Mouse (Mus musculus): ENCODE measurements at regions not wholly inside any gene's neighbourhood (a gene's known extent, or its start where the extent isn't known, plus 50 kb on each side); places are given as distances from the start of the nearest gene placed in this dataset.

DNA sequence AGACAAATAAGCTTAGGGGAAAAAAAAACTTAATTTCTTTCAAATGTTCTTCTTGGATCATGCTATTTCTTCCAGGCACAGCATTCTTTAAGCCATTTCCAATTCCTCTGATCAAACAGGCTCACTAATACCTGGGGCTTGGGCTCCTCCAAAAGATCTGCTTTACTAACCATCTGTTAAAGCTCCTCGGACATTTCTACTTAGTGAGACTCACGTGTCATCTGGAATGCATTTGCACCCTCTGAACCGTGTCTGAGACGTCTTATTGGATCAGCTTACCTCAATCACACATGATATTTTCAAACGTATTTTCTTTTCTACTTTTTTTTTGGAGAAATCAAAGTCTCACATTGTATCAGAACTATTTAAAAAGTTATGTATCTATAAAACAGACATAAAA lies 132.4 kb downstream of the Npr3 start:
- no peak for TF ChIP-seq GATA4 (IDR thresholded peaks at IDR 0.05; ENCODE audit: insufficient replicate concordance, low read length)

DNA sequence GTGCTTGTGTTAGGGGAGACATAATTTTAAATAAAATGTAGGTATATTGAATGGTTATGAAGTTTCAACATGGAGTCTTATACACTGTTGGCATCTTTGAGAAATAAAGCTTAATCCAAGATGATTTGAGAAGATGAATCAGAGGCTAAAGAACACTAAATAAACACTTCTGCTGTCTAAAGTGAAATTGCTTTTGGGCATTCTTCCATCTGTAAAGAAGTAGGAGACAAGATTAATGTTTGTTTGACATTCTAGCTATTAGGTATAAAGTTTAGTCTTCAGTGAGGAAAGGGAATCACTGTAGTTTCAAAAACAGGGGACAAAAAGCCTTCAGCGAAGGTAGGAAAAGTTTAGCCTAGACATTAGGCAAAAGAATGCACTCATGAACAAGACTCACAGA lies 136.5 kb downstream of the Npr3 start:
- no peak for TF ChIP-seq GATA4 (IDR thresholded peaks at IDR 0.05; ENCODE audit: insufficient replicate concordance, low read length)

DNA sequence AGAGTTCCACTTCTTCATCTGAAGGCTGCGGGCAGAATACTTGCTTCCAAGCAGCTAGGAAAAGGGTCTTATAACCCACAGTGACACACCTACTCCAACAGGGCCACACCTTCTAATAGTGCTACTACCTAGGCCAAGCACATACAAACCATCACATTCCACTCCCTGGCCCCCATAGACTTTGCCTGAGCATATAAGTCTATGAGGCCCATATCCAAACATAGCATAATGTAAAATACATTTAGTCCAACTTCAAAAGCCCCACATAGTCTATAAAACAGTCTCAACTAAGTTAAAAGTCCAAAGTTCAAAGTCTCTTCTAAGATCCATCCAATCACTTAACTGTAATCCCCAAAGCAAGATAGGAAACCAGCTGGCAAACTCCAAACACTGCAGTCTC lies 149.1 kb downstream of the Npr3 start:
- no peak for TF ChIP-seq GATA4 (IDR thresholded peaks at IDR 0.05; ENCODE audit: insufficient replicate concordance, low read length)

DNA sequence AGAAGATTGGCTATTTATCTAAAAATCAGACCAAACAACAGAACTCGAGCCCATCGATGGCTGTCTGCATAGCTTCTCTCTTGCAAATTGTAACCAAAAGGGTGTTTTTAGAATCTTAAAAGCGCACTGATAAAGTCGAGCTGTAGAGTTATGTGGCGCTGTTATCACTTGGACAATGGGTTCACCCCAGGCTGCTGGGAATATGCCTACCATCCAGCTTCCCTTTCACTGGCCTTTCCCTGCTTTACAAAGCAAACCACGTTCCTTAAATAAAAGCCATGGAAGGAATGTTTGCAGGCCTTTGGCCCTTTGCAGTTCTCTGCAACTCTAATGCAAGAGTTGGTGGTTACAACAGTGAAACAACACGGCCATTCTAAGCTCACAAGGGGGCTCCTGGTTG lies 150.3 kb downstream of the Npr3 start:
- TF ChIP-seq GATA4 (IDR thresholded peaks at IDR 0.05; ENCODE audit: insufficient replicate concordance, low read length) = no peak

DNA sequence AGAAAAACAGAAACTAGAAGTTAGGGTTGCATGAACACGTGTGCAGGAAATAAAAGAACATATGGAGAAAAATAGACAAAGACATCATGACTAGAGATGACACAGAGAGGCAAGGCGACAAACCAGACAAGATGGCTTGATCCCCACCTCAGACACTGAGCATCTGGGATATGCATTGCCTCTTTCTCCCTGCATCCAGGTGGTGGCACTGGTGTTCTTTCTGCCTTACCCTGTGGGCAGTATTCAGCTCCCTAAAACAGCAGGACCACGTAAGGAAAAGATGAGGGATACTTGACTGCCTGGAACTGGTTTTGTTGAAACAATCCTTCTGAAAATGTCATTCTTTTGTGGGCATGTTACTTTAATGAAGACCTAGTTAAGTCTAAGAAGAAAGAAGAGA lies 153.9 kb downstream of the Npr3 start:
- no peak for TF ChIP-seq GATA4 (IDR thresholded peaks at IDR 0.05; ENCODE audit: insufficient replicate concordance, low read length)

DNA sequence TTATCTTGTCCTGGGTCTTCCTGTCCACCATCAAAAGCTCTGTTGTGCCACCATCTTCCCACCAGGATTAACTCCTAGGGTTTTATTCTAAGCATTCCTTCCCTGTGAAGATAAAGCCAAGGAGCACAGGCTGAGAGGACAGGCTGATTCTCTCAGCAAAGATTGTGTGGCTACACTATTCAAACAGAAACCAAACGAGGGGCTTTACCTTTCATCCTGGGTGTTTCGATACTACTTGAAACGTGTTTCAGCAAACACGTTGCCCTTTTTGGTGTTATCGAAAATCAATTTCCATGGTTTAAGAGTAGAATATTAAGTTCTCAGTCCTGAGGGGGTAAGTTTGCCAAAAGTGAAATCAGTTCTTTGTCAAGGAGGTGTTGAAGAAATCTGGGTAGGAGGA lies 156.2 kb downstream of the Npr3 start:
- no peak for TF ChIP-seq GATA4 (IDR thresholded peaks at IDR 0.05; ENCODE audit: insufficient replicate concordance, low read length)

DNA sequence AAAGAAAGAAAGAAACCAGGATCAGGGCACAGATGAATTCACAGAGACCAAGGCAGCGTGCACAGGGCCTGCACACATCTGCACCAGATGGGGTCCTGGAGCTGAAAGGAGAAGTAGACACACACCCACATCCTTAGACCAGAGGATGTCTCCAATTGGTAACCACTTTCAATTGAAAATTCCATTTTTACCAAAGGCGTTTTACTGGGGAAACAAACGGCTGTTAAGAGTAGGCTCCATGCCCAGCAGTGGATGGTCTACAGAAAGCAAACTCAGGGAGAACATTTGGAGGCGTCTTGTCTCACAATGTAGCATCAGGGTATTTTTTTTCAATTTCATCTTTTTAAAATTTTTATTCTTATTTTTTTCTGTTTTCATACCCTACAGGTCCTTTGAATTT lies 157.6 kb downstream of the Npr3 start:
- no peak for TF ChIP-seq GATA4 (IDR thresholded peaks at IDR 0.05; ENCODE audit: insufficient replicate concordance, low read length)

DNA sequence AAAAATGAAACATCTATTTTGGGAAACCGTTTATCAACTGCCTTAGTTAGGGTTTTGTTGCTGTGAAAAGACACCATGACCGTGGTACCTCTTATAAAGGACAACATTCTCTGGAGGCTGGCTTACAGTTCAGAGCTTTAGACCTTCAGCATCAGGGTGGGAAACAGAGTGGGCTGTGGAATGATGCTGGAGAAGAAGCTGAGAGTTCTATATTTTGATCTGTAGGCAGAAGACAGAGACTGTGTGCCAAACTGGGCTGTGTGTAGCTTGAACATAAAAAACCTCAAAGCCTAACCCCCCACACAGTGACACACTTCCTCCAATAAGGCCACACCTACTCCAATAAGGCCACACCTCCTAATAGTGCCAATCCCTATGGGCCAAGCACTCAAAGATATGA lies 158.8 kb downstream of the Npr3 start:
- no peak for TF ChIP-seq GATA4 (IDR thresholded peaks at IDR 0.05; ENCODE audit: insufficient replicate concordance, low read length)

DNA sequence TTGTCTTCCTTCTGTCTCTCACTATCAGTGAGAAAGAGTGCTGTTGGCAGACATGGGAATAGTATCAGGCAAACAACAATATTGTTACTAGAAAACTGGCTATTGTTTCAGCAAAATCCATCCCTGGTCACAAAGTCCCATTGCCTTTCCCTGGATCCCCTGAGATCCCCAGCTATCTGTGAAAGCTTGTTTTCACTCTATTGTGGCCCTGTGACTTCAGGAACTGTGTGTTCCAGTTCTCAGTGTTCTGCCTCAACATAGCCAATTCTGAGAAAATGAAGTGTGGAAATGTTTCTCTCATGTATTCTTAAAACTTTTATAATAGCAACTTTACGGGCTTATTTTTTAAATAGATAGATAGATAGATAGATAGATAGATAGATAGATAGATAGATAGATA lies 160.3 kb downstream of the Npr3 start:
- no peak for TF ChIP-seq GATA4 (IDR thresholded peaks at IDR 0.05; ENCODE audit: insufficient replicate concordance, low read length)

DNA sequence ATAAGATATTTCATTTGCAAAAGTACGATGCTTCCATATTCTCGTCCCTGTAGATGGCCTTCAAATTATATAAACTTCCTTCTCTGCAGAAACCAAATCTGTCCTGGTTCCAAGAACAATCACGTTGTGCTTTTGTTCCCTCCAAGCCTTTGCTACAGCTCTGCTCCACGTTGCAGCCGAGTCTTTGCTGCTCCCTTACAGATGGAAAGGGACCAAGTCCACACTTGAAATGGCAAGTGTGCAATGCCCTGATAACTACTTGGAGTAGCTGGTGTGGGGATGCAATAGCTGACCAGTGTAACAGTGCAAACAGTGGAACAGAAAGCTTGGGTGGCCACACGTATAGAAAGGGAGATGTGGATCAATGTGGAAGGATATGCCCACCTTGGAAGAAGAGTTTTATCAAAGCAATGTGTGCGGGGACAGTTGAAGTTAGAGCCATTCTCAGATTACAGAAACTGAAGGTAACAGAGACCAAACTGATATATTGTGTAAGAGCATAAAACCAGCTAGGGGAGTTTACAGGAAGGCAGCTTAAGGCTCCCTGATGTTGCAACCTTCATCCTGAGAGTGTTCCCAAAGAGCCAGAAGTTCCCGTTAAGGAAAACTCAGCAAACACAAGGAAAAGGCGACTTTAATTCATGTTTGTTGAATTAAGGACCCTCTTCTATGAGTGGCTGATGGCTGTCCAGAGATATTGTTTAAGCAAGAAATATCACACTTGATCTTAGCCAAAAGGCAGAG lies 161.3 kb downstream of the Npr3 start:
- TF ChIP-seq GATA4 (IDR thresholded peaks at IDR 0.05; ENCODE audit: insufficient replicate concordance, low read length) = no peak

DNA sequence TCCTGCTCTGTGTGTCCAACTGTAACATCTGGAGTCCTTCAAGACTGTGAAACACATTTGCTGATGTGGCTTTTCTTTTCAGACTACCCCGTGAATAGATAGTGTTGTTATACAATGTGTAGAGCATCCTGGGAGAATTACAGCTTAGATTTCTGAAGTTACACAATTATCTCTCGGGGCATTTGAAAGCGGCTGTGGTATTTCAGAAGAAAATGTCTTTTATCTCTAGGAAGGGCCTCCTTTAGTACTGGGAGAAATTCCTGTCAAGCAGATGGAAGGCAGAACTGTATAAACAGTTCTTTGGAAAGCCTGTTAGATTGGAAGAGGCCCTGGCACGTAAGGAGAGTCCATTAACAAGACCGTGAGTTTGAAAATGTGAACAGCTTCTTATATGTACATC lies 162.2 kb downstream of the Npr3 start:
- TF ChIP-seq GATA4 (IDR thresholded peaks at IDR 0.05; ENCODE audit: insufficient replicate concordance, low read length) = no peak

DNA sequence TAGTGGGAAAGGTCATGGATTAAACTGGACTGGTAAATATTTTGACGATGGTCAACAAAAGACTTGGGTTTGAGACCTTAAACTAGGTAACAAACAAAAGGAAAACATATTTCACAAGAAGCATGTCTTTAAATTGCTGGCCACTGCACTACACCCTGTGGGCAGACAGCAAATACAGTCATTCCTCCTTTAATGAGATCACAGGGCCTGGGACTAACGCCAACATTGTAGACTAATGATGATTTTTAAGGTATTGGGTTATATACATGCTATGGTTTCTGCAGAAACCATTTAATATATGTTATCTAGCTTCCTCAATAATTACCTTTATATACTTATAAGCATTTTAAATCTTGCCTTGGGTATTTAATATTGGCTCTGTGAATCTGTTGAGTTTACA lies 162.8 kb downstream of the Npr3 start:
- no peak for TF ChIP-seq GATA4 (IDR thresholded peaks at IDR 0.05; ENCODE audit: insufficient replicate concordance, low read length)

DNA sequence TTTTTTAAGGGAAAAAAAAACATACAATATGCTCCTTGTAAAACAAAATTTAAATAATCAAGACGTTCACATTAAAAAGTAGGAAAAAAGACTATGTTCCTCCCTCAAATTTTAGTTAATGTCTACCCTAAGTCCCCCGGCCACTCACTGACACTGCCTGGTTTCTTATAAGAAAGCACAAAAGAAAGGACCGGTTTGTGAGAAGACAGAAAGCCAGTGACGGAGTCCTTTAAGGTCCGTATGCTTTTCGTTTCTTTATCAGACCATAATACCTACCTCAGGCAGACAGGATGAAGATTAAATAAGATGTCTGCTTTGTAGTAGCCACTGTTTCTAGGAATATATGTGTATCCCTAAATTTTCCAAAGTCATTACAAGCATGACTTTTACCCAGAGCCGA lies 164.3 kb downstream of the Npr3 start:
- TF ChIP-seq GATA4 (IDR thresholded peaks at IDR 0.05; ENCODE audit: insufficient replicate concordance, low read length) = no peak

DNA sequence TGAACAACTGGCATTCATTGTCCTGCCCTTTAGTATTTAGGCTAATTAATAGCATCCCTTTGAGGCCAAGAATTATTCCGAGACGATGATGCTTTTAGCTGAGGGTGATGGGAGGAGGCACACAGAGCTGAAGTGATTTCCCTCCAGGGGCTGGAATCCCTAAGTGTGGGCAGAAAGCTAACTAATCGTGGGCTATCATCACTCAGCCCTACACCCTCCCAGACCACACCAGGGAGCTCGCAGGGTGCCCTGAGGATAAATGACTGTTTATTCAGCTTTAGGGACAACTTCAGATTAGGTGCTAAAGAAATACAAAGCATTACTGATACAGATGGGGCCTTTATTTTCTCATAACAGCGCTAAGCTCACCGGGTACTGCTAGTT lies 164.7 kb downstream of the Npr3 start:
- no peak for TF ChIP-seq GATA4 (IDR thresholded peaks at IDR 0.05; ENCODE audit: insufficient replicate concordance, low read length)

DNA sequence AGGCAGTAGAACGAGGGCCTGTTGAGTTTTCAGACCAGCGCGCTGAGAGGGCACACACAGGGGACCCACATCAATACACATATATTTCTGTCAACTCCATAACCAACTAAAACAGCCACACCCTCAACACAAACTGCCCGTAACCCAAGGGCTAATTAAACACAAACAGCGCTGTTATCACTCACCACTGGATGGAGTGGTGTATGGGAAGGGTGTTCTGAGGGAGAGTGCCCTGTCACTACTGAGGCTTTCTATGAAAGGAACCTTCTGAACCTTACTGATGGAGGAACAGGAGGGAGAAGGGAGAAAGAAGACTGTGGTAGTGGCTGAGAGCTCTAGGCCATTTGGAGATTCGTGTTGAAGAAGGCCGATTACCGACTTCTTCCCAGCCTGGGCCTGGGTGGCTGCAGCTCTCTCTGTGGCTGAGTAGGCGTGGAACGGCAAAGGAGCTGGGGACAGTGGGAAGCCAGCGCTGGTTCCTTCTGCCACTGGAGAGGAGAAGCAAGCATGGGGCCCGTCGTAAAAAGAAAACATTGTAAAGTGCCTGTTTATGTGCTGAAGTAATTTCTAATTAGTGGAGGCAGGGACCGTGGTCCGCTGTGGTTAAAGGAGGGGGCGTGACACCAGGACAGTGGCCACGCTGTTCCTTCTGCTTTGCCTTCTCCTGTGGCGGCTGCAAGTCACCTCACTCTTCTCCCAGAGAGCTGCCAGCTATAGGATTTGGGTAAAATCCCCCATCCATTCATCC lies 165.3 kb downstream of the Npr3 start:
- no peak for TF ChIP-seq GATA4 (IDR thresholded peaks at IDR 0.05; ENCODE audit: insufficient replicate concordance, low read length)

DNA sequence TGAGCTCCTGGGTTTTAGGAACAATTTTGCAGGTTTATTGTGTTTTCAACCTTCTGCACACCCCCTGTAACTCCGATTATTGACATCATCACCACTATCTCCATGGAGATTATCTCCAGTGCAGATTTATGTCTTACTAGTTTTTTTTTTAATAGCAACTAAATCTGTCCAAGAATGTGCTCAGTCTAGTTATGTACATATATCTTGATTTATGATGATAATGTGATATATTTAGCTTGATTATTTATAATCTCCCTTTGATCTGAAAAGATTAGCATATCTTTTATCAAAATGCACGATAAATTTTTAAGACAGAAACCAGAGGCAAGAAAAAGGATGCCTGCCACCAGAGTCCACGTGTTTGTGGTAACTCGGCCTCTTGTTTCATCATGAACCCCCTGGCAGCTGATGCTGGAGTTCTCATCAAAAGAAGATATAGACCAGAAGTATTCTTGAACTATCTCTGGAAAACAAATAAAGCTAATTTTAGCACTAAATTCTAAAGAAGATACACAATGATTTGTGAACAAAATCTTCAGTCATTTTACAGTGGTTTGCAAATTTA lies 169.6 kb downstream of the Npr3 start:
- no peak for TF ChIP-seq GATA4 (IDR thresholded peaks at IDR 0.05; ENCODE audit: insufficient replicate concordance, low read length)

All from liver, adult (tissue).